Mouse (Mus musculus) liver, embryonic 14.5 days (tissue): ENCODE measurements around the gene Uvrag. TPM values are rescaled to one million over a fixed set of nuclear protein-coding genes. Genes with fewer than 3 reads are reported as not detected.

ENCODE experiments used
- ATAC-seq: fragments of 200-750 bp; cut with Nextera tagmentation; 2 replicates; pipeline ENCODE4 v1.8.0; 2017; ENCODE audit warnings: moderate number of reproducible peaks, mild to moderate bottlenecking, moderate library complexity; ENCODE audit not compliant: insufficient read depth
- DNase-seq, 3 experiments: peaks; one replicate each; pipeline ENCODE4 v3.0.0-alpha.2; 2012 to 2013; ENCODE audit warnings: low read depth in 3 of 3, low spot score in 3 of 3
- H3K27ac ChIP-seq: fragments of 300-500 bp; sonication (generic); 2 replicates; pipeline ENCODE4 v1.5.1; 2014; ENCODE audit warnings: moderate library complexity, mild to moderate bottlenecking, control low read depth, inconsistent platforms
- H3K27me3 ChIP-seq: fragments of 300-500 bp; sonication (generic); 2 replicates; pipeline ENCODE4 v1.6.1; 2014; ENCODE audit warnings: mild to moderate bottlenecking, low read length, moderate library complexity; ENCODE audit not compliant: control insufficient read depth, insufficient read depth
- H3K36me3 ChIP-seq: fragments of 300-500 bp; sonication (generic); replicated peaks from 2 replicates; pipeline ENCODE4 v1.6.1; 2014; ENCODE audit warnings: low read depth; ENCODE audit not compliant: control insufficient read depth, insufficient read depth
- H3K4me1 ChIP-seq, 2 experiments: fragments of 200-500 bp in 1 of 2; fragments of 300-500 bp in 1 of 2; sonication (generic) in 1 of 2; replicated peaks; 2 replicates each; pipeline ENCODE4 v1.6.1; 2012 to 2014; ENCODE audit warnings: antibody characterized with exemption in 1 of 2, inconsistent platforms in 1 of 2, low read length in 1 of 2; ENCODE audit not compliant: control insufficient read depth in 2 of 2, insufficient read depth in 2 of 2
- H3K4me2 ChIP-seq: fragments of 300-500 bp; sonication (generic); 2 replicates; pipeline ENCODE4 v1.6.1; 2014; ENCODE audit warnings: low read depth, mild to moderate bottlenecking, control low read depth, moderate library complexity
- H3K4me3 ChIP-seq, 2 experiments: fragments of 200-500 bp in 1 of 2; fragments of 300-500 bp in 1 of 2; sonication (generic) in 1 of 2; 2 replicates each; pipeline ENCODE4 v1.5.1; 2012 to 2014; ENCODE audit warnings: low read depth in 2 of 2, low read length in 2 of 2, mild to moderate bottlenecking in 2 of 2, control low read depth in 1 of 2, inconsistent platforms in 1 of 2, moderate library complexity in 1 of 2; ENCODE audit not compliant: insufficient read depth in 1 of 2
- H3K9ac ChIP-seq: fragments of 300-500 bp; sonication (generic); replicated peaks from 2 replicates; pipeline ENCODE4 v1.6.1; 2014; ENCODE audit warnings: mild to moderate bottlenecking, control low read depth, moderate library complexity
- H3K9me3 ChIP-seq: fragments of 300-500 bp; sonication (generic); 2 replicates; pipeline ENCODE4 v1.6.1; 2016; ENCODE audit warnings: low read length, mixed read lengths; ENCODE audit not compliant: control insufficient read depth
- CTCF ChIP-seq: IDR thresholded peaks from 2 replicates; pipeline ENCODE4 v1.5.1; 2016; ENCODE audit warnings: antibody characterized with exemption, low read depth, control low read depth
- EP300 ChIP-seq: IDR thresholded peaks from 2 replicates; pipeline ENCODE4 v1.6.1; 2016; ENCODE audit warnings: antibody characterized with exemption, low read depth
- WGBS: fragments of 180-500 bp; shearing (Covaris S2); extraction: QIAGEN DNeasy Blood & Tissue Kit; methylation state at CpG from one replicate; pipeline ENCODE4 v1.1.7; 2014; ENCODE audit not compliant: insufficient replicate concordance; 5-methylcytosine and 5-hydroxymethylcytosine counted together
- polyA plus RNA-seq, 2 experiments: library from polyadenylated mRNA; depleted of rRNA in 1 of 2; stranded (reverse) in 1 of 2; unstranded in 1 of 2; fragments of >200 nt; fragmentation: Nextera tagmentation in 1 of 2; extraction: Ambion mirVana in 1 of 2; gene quantifications; 2 replicates each; pipeline versions ENCODE4 v1.2.1 to v1.2.3; 2012 to 2014

Gene Uvrag
- polyA plus RNA-seq, 2 experiments = 3.9 to 5.7 TPM

DNA sequence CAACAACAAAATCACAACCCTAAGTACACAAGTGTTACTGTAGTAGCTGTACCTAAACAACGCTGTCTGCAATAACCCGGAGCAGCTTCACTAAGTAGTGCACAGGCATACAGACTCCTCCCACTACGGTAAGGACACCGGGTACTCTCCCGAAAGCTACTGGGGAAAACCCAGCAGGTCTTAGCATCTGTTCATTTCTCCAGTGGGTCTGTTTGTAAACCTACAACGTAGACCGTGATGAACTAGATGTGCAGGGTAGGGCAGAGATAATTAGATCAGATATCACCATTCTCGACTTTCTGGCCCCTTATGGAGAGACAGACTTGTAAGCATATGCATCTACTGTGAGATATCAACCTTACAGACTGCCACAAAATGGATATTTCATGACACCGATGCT lies 99.1 kb downstream of the Uvrag start:
- H3K36me3 ChIP-seq = no peaks in the 10 kb centered on the region
- ATAC-seq = no peak
- H3K4me2 ChIP-seq = no peak overlapping the region
- no peak overlapping the region for H3K4me3 ChIP-seq
- no peaks in the 10 kb centered on the region for H3K27me3 ChIP-seq
- H3K27ac ChIP-seq = no peak overlapping the region
- TF ChIP-seq CTCF = no peak
- no peak for TF ChIP-seq EP300
- DNase-seq = no peak
- no peaks in the 10 kb centered on the region for H3K4me1 ChIP-seq
- H3K9ac ChIP-seq = no peak overlapping the region
- WGBS = 70% methylated on average over 9 of the region's 9 CpGs
- no peaks in the 10 kb centered on the region for H3K9me3 ChIP-seq

DNA sequence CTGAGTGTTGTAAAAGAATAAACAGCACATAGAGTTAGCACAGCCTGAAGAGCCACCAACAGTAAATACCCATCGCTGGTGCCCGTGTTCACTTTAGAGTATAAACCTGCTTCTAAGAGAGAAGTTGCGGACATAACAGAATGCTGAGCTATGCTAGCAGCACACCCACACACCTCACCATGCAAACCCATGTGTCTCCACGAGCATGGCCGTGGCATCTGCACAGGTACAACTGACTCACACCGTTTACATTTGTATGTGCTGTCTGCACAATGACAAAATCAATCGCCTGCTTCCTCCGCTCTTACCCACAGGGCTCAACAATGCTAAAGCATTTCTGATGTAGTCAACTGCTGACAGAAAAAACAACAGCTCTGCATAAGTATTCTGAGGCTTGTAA lies 101.0 kb downstream of the Uvrag start:
- TF ChIP-seq CTCF (no peak), EP300 (no peak)
- WGBS = 72% methylated on average over 8 of the region's 8 CpGs
- Histone ChIP-seq H3K9me3 (no peaks in the 10 kb centered on the region), H3K27me3 (no peaks in the 10 kb centered on the region), H3K36me3 (no peaks in the 10 kb centered on the region), H3K4me1 (no peaks in the 10 kb centered on the region), H3K9ac (no peak overlapping the region), H3K4me3 (no peak overlapping the region), H3K27ac (no peak overlapping the region), H3K4me2 (no peak overlapping the region)
- no peak for ATAC-seq
- no peak for DNase-seq

- ATAC-seq = no peak
- H3K4me1 ChIP-seq = no peaks in the 10 kb centered on the region
- H3K27ac ChIP-seq = no peak overlapping the region
- TF ChIP-seq CTCF (no peak), EP300 (no peak)
- H3K4me3 ChIP-seq = no peak overlapping the region
- no peak overlapping the region for H3K4me2 ChIP-seq
- H3K9ac ChIP-seq = no peak overlapping the region
- DNase-seq = no peak
- no peaks in the 10 kb centered on the region for H3K27me3 ChIP-seq
- H3K9me3 ChIP-seq = no peaks in the 10 kb centered on the region
- 75% methylated on average over 8 of the region's 8 CpGs for WGBS
- H3K36me3 ChIP-seq = no peaks in the 10 kb centered on the region
Measured at GRCm38 (mm10) chr7:99036284-99036683, 104.7 kb downstream of the Uvrag start.

- Histone ChIP-seq H3K9me3 (no peaks in the 10 kb centered on the region), H3K9ac (no peak overlapping the region), H3K27ac (no peak overlapping the region), H3K4me3 (no peak overlapping the region), H3K36me3 (no peaks in the 10 kb centered on the region), H3K4me1 (no peaks in the 10 kb centered on the region), H3K27me3 (no peaks in the 10 kb centered on the region), H3K4me2 (no peak overlapping the region)
- TF ChIP-seq CTCF (no peak), EP300 (no peak)
- 67% methylated on average over 2 of the region's 2 CpGs for WGBS
- DNase-seq (no peak), ATAC-seq (no peak)
Measured at GRCm38 (mm10) chr7:99034909-99035308, 106.0 kb downstream of the Uvrag start.

DNA sequence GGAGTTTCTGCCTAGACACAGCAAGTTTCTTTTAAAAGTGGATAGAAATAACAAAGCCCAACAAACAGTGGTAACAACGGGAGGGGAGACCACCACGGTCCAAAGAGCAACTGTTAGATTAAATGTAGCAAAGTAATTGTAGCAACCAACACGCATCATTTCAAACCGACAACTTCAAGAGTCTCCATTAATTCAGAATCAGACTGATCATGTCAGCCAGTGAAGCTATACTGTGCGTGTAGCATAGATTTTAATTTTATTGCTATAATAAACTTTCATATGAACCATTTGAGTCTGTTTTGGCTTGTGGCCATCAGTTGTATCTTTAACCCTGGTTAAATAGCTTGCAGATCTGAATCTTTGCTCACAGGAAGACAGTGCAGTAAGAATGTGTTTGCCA lies 107.1 kb downstream of the Uvrag start:
- Histone ChIP-seq H3K27ac (no peak overlapping the region), H3K36me3 (no peaks in the 10 kb centered on the region), H3K4me2 (no peak overlapping the region), H3K27me3 (no peaks in the 10 kb centered on the region), H3K4me3 (no peak overlapping the region), H3K9ac (no peak overlapping the region), H3K4me1 (no peaks in the 10 kb centered on the region), H3K9me3 (no peaks in the 10 kb centered on the region)
- TF ChIP-seq EP300 (no peak), CTCF (no peak)
- DNase-seq = no peak
- 84% methylated on average over 5 of the region's 5 CpGs for WGBS
- no peak for ATAC-seq
